Mouse (Mus musculus): ENCODE results near the gene Myo18a. TPM values are rescaled to one million over a fixed set of nuclear protein-coding genes. Genes with fewer than 3 reads are reported as not detected.

Gene Myo18a
- polyA plus RNA-seq, 1 experiment from 2014 or later, result 44.9 TPM

DNA sequence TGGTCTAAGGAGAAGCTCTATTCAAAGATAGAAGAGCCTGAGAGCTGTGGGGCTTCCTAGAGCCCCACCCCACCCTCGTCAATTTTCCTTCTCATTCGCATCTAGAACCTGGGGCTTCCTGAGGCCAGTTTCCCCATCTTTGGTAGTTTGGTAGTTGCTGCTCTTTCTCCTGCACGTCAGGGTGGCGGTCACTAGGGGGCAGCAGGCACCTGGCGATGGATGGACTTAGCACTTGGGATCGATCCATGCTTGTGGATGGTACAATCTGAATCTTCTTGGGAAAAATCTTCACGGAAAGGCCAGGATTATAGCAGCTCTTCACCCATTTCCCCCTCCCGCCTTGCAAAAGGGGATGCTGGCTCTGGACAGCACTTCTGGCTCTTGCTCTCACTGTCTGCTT, 58.6 kb downstream of the Myo18a start:
- H3K9ac ChIP-seq (ENCODE audit: low read length), result no peak overlapping the region
- no peaks in the 10 kb centered on the region for H3K27me3 ChIP-seq (ENCODE audit: control insufficient read depth, insufficient read depth, low read length)
- H3K27ac ChIP-seq (ENCODE audit: low read length), result no peak overlapping the region
- no peak overlapping the region for H3K4me2 ChIP-seq (ENCODE audit: low read depth, low read length)
- H3K4me3 ChIP-seq (replicated peaks; ENCODE audit: low read length), result no peak overlapping the region
- no peaks in the 10 kb centered on the region for H3K9me3 ChIP-seq (replicated peaks; ENCODE audit: control insufficient read depth, low read length)
- WGBS, result 29% methylated on average over 8 of the region's 8 CpGs
- H3K4me1 ChIP-seq (ENCODE audit: control insufficient read depth, insufficient read depth, low read length), result 0 out of 2 replicates have a peak, but pooled peaks cover 7% of the 10 kb centered on the region
- H3K36me3 ChIP-seq (ENCODE audit: control insufficient read depth, insufficient read depth, low read length), result peaks cover 6% of the 10 kb centered on the region; the same call in 1 of the 2 replicates
- no peak for ATAC-seq (ENCODE audit: insufficient read depth, low FRiP score)

DNA sequence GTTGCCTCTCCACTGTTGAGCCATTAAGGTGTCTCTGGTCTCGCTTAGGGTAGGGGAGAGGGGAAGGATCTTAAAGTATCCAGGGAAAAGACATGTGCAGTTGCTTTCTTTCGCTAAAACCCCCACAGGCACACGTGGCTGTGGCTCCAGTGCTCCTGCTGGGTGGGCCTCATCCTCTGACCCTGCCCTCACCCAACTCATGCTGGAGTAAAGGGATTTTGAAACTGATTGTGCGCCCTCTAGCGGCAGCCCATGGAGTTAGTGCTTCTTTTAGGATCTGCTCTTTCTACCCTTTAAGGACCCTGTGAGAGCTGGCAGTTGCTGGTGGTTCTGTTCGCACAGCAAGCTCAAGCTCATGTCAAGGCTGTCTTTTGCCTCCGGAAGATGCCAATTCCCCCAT, 59.7 kb downstream of the Myo18a start:
- no peaks in the 10 kb centered on the region for H3K9me3 ChIP-seq (replicated peaks; ENCODE audit: control insufficient read depth, low read length)
- H3K27me3 ChIP-seq (ENCODE audit: control insufficient read depth, insufficient read depth, low read length), result no peaks in the 10 kb centered on the region
- no peak for ATAC-seq (ENCODE audit: insufficient read depth, low FRiP score)
- H3K4me3 ChIP-seq (replicated peaks; ENCODE audit: low read length), result no peak overlapping the region
- no peak overlapping the region for H3K9ac ChIP-seq (ENCODE audit: low read length)
- H3K4me1 ChIP-seq (ENCODE audit: control insufficient read depth, insufficient read depth, low read length), result 0 out of 2 replicates have a peak, but pooled peaks cover 7% of the 10 kb centered on the region
- WGBS, result 20% methylated on average over 7 of the region's 7 CpGs
- H3K4me2 ChIP-seq (ENCODE audit: low read depth, low read length), result no peak overlapping the region
- peaks cover 8% of the 10 kb centered on the region; the same call in 1 of the 2 replicates for H3K36me3 ChIP-seq (ENCODE audit: control insufficient read depth, insufficient read depth, low read length)
- H3K27ac ChIP-seq (ENCODE audit: low read length), result no peak overlapping the region

DNA sequence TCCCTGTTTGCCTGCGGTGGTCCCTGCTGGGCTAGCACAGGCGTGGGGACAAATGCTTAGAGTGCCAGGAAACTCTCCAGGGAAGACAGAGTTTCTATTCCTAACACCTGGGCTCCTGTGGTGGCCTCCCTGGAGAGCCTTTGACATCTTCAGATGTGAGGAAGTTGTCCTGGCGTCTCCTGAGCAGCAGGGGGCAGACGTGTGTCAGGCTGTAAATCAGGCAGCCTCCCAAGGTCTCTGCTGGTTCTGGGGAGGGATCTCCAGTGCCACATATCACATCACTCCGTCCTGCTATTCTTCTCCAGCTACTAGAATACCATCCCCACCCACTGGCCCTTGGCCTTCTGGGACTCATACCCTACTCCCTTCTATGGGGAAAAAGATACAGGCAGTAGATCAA, 62.8 kb downstream of the Myo18a start:
- WGBS, result 8% methylated on average over 5 of the region's 5 CpGs
- H3K27ac ChIP-seq (ENCODE audit: low read length), result no peak overlapping the region; the same call in 1 of the 2 replicates
- no peak overlapping the region for H3K4me2 ChIP-seq (ENCODE audit: low read depth, low read length)
- H3K36me3 ChIP-seq (ENCODE audit: control insufficient read depth, insufficient read depth, low read length), result peaks cover 14% of the 10 kb centered on the region; the same call in 1 of the 2 replicates
- H3K9me3 ChIP-seq (replicated peaks; ENCODE audit: control insufficient read depth, low read length), result no peaks in the 10 kb centered on the region
- no peak overlapping the region for H3K4me3 ChIP-seq (replicated peaks; ENCODE audit: low read length)
- 0 out of 2 replicates have a peak, but pooled peaks cover 7% of the 10 kb centered on the region for H3K4me1 ChIP-seq (ENCODE audit: control insufficient read depth, insufficient read depth, low read length)
- ATAC-seq (ENCODE audit: insufficient read depth, low FRiP score), result no peak
- no peak overlapping the region for H3K9ac ChIP-seq (ENCODE audit: low read length)
- H3K27me3 ChIP-seq (ENCODE audit: control insufficient read depth, insufficient read depth, low read length), result no peaks in the 10 kb centered on the region

DNA sequence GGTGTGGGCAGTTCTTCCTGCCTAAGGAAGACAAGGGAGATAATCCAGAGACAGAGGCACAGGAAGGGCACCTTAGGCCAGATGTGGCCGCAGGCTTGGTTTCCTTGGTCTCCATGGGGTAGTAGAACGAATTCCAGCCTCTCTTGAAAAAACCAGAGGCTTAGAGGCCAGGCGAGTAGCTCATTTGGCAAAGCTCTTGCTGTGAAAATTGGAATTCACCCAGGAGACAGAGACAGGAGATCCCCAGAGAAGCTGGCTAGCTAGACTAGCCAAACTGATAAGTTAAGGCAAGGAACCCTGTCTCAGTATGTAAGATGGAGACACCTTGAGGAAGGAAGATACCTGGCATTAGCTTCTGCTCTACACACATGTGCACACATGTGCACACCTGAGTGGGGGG, 63.3 kb downstream of the Myo18a start:
- Histone ChIP-seq H3K4me1 (ENCODE audit: control insufficient read depth, insufficient read depth, low read length) (0 out of 2 replicates have a peak, but pooled peaks cover 7% of the 10 kb centered on the region), H3K9ac (ENCODE audit: low read length) (no peak overlapping the region), H3K27me3 (ENCODE audit: control insufficient read depth, insufficient read depth, low read length) (no peaks in the 10 kb centered on the region), H3K4me2 (ENCODE audit: low read depth, low read length) (no peak overlapping the region), H3K27ac (ENCODE audit: low read length) (peak overlapping the region; percentile 26; the same call in 1 of the 2 replicates), H3K4me3 (replicated peaks; ENCODE audit: low read length) (no peak overlapping the region), H3K36me3 (ENCODE audit: control insufficient read depth, insufficient read depth, low read length) (peaks cover 14% of the 10 kb centered on the region; the same call in 1 of the 2 replicates), H3K9me3 (replicated peaks; ENCODE audit: control insufficient read depth, low read length) (no peaks in the 10 kb centered on the region)
- ATAC-seq (ENCODE audit: insufficient read depth, low FRiP score), result no peak
- 52% methylated on average over 3 of the region's 3 CpGs for WGBS

DNA sequence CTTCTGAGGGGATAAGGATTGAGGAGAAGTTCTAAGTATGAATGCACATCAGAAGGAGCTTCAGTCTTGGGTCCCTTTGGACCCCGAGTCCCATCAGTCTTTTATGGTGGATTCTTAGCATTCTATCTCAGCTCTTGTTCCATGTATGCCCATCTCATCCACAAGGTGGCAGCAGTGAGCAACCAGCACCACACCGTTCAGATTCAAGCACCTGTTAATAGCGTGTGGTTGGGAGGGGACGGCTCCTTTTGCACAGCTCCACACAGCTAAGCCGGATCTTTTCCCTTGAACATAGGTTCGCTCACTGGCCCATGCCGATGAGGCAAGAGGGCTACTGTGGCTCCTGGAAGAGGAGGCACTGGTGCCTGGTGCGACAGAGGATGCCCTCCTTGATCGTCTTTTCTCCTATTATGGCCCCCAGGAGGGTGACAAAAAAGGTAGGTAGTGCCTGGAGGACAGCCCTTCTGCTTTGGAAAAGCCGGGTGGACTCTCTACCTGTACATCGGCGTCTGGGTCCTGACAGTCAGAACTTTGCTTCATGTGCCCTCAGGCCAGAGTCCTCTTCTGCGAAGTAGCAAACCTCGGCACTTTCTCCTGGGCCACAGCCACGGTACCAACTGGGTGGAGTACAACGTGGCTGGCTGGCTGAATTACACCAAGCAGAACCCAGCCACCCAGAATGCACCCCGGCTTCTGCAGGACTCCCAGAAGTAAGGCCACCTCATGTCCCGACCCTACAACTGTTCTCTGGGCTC, 64.4 kb downstream of the Myo18a start:
- Histone ChIP-seq H3K36me3 (ENCODE audit: control insufficient read depth, insufficient read depth, low read length) (peaks cover 14% of the 10 kb centered on the region; the same call in 1 of the 2 replicates), H3K27me3 (ENCODE audit: control insufficient read depth, insufficient read depth, low read length) (no peaks in the 10 kb centered on the region), H3K4me3 (replicated peaks; ENCODE audit: low read length) (no peak overlapping the region), H3K9ac (ENCODE audit: low read length) (no peak overlapping the region), H3K9me3 (replicated peaks; ENCODE audit: control insufficient read depth, low read length) (no peaks in the 10 kb centered on the region), H3K4me2 (ENCODE audit: low read depth, low read length) (no peak overlapping the region), H3K4me1 (ENCODE audit: control insufficient read depth, insufficient read depth, low read length) (0 out of 2 replicates have a peak, but pooled peaks cover 7% of the 10 kb centered on the region), H3K27ac (ENCODE audit: low read length) (no peak overlapping the region)
- WGBS, result 59% methylated on average over 18 of the region's 18 CpGs
- 0 out of 2 replicates have a peak, but pooled peaks have one; percentile 44 for ATAC-seq (ENCODE audit: insufficient read depth, low FRiP score)

DNA sequence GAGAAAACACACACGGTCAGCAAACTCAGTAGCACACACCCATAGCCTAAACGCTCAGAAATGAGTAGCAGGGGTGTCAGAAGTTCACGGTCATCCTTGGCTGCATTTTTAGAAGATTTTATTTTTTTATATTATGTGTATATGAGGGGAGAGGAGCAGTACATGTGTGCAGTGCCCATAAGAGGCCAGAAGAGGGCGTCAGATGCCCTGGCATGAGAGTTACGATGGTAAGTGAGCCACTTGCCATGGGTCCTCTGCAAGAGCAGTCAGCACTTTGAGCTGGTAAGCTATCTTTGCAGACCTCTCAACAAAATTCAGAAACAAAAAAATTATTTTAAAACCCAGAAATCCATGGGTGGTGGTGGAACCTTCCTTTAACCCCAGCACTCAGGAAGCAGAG, 65.1 kb downstream of the Myo18a start:
- H3K36me3 ChIP-seq (ENCODE audit: control insufficient read depth, insufficient read depth, low read length), result peaks cover 14% of the 10 kb centered on the region; the same call in 1 of the 2 replicates
- H3K4me3 ChIP-seq (replicated peaks; ENCODE audit: low read length), result no peak overlapping the region
- H3K27me3 ChIP-seq (ENCODE audit: control insufficient read depth, insufficient read depth, low read length), result no peaks in the 10 kb centered on the region
- H3K4me2 ChIP-seq (ENCODE audit: low read depth, low read length), result no peak overlapping the region
- no peak overlapping the region for H3K27ac ChIP-seq (ENCODE audit: low read length)
- H3K9ac ChIP-seq (ENCODE audit: low read length), result no peak overlapping the region
- WGBS, result 86% methylated on average over 5 of the region's 5 CpGs
- ATAC-seq (ENCODE audit: insufficient read depth, low FRiP score), result no peak
- H3K9me3 ChIP-seq (replicated peaks; ENCODE audit: control insufficient read depth, low read length), result no peaks in the 10 kb centered on the region
- H3K4me1 ChIP-seq (ENCODE audit: control insufficient read depth, insufficient read depth, low read length), result 0 out of 2 replicates have a peak, but pooled peaks cover 3% of the 10 kb centered on the region

DNA sequence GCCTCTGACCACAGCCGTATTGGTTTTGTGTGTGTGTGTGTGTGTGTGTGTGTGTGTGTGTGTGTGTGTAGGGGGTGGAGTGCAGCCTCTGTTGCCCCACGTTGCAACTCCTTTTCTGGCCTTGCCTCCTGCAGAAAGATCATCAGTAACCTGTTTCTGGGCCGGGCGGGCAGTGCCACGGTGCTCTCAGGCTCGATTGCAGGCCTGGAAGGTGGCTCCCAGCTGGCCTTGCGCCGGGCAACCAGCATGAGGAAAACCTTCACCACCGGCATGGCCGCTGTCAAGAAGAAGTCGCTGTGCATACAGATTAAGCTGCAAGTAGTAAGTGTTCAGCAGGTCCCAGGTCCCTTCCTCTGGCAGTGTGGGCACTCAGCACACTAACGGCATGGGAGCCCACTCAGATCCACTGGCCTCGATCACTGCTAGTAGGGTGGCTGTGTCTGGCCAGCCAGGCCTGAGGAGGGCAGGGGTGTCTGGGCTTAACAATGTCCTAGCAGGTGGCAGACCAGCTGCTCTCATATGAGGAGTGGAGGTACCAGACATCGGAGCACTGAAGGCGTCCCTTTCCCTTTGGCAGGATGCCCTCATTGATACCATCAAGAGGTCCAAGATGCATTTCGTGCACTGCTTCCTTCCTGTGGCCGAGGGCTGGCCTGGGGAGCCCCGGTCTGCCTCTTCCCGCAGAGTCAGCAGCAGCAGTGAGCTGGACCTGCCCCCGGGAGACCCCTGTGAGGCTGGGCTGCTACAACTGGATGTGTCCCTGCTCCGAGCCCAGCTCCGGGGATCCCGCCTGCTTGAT, 66.2 kb downstream of the Myo18a start:
- WGBS, result 78% methylated on average over 23 of the region's 23 CpGs
- Histone ChIP-seq H3K9me3 (replicated peaks; ENCODE audit: control insufficient read depth, low read length) (no peaks in the 10 kb centered on the region), H3K36me3 (ENCODE audit: control insufficient read depth, insufficient read depth, low read length) (peaks cover 10% of the 10 kb centered on the region), H3K9ac (ENCODE audit: low read length) (no peak overlapping the region), H3K4me3 (replicated peaks; ENCODE audit: low read length) (no peak overlapping the region), H3K4me1 (ENCODE audit: control insufficient read depth, insufficient read depth, low read length) (0 out of 2 replicates have a peak, but pooled peaks cover 3% of the 10 kb centered on the region), H3K4me2 (ENCODE audit: low read depth, low read length) (no peak overlapping the region), H3K27me3 (ENCODE audit: control insufficient read depth, insufficient read depth, low read length) (no peaks in the 10 kb centered on the region), H3K27ac (ENCODE audit: low read length) (no peak overlapping the region)
- no peak for ATAC-seq (ENCODE audit: insufficient read depth, low FRiP score)

DNA sequence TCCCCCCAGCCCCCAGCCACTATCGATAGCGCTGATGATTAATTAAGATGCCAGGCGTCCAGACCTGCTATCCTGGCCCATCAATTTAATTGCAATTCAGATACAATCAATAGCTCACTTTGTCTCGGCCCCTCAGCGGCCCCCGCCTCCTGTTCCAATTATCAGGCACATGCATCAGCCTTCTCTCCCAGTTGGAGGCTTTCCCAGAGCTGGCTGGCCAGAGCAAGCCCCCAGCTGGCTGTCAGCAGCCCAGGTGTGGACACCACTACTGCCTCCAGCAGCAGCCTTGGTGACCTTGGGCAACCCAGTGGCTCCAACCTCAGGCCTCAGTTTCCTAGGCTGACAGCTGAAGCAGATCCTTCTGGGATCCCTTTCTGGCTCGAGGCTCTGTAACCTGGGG, 67.8 kb downstream of the Myo18a start:
- peak; percentile 31; the same call in 1 of the 2 replicates for ATAC-seq (ENCODE audit: insufficient read depth, low FRiP score)
- H3K4me2 ChIP-seq (ENCODE audit: low read depth, low read length), result no peak overlapping the region
- 49% methylated on average over 7 of the region's 7 CpGs for WGBS
- H3K27ac ChIP-seq (ENCODE audit: low read length), result no peak overlapping the region
- H3K4me1 ChIP-seq (ENCODE audit: control insufficient read depth, insufficient read depth, low read length), result 0 out of 2 replicates have a peak, but pooled peaks cover 3% of the 10 kb centered on the region
- H3K4me3 ChIP-seq (replicated peaks; ENCODE audit: low read length), result no peak overlapping the region
- H3K9me3 ChIP-seq (replicated peaks; ENCODE audit: control insufficient read depth, low read length), result no peaks in the 10 kb centered on the region
- no peak overlapping the region for H3K9ac ChIP-seq (ENCODE audit: low read length)
- H3K27me3 ChIP-seq (ENCODE audit: control insufficient read depth, insufficient read depth, low read length), result no peaks in the 10 kb centered on the region
- peaks cover 12% of the 10 kb centered on the region for H3K36me3 ChIP-seq (ENCODE audit: control insufficient read depth, insufficient read depth, low read length)

DNA sequence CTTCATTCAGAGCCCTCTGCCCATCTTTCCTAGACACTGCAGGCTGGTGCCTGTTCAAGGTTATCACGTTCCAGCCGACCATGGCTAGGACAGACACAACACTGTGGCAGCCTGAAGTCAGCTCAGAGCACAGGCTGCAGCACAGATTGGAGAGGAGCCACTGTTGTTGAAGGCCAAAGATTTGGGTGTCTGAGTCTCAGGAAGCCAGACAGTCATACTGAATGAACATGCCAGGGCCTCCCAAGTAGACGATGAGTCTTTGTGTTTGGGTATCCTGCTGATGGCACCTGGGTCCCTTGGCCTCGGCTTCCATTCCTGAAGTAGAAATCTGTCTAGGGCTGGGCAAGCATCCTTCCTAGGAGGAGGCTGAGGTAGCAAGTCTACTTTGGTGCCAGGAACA, 69.5 kb downstream of the Myo18a start:
- Histone ChIP-seq H3K9ac (ENCODE audit: low read length) (no peak overlapping the region), H3K4me2 (ENCODE audit: low read depth, low read length) (no peak overlapping the region), H3K9me3 (replicated peaks; ENCODE audit: control insufficient read depth, low read length) (no peaks in the 10 kb centered on the region), H3K27ac (ENCODE audit: low read length) (no peak overlapping the region), H3K36me3 (ENCODE audit: control insufficient read depth, insufficient read depth, low read length) (peaks cover 12% of the 10 kb centered on the region), H3K4me1 (ENCODE audit: control insufficient read depth, insufficient read depth, low read length) (no peaks in the 10 kb centered on the region; the same call in 1 of the 2 replicates), H3K27me3 (ENCODE audit: control insufficient read depth, insufficient read depth, low read length) (no peaks in the 10 kb centered on the region), H3K4me3 (replicated peaks; ENCODE audit: low read length) (no peak overlapping the region)
- no peak for ATAC-seq (ENCODE audit: insufficient read depth, low FRiP score)
- WGBS, result 81% methylated on average over 4 of the region's 4 CpGs
